23 mouse cellular contexts compared by ENCODE assay signal in genomic region chr10:95411139-95411538, GRCm38 (mm10). TPM values are rescaled to one million over a fixed set of nuclear protein-coding genes. Genes with fewer than 3 reads are reported as not detected.
A peak's percentile ranks its signal among the peaks of the same experiment; 100 is the strongest.
DNase-seq lines count a peak whose midpoint lies in the region; ATAC-seq and TF ChIP-seq lines count a peak whose summit lies in the region.
"Had no signal": no experiment of that assay in that cellular context is flagged by ENCODE, and none has a peak within 500 bp of the region (broad histone marks: within the 10 kb centered on the region; RNA-seq: fewer than 3 reads in every experiment).

No protein-coding gene starts in this region.

- H3K4me2 ChIP-seq in neural tube, embryonic 13.5 days, result peak overlapping the region; percentile 7; the same call in 1 of the 2 replicates
- peak overlapping the region; percentile 61 for H3K4me2 ChIP-seq in intestine, postnatal 0 days (replicated peaks; ENCODE audit: low read depth)
- H3K4me2 ChIP-seq: embryonic facial prominence, embryonic 15.5 days; heart, embryonic 13.5 days had no signal

- H3K4me1 ChIP-seq in neural tube, embryonic 13.5 days (replicated peaks), result peaks cover 50% of the 10 kb centered on the region
- H3K4me1 ChIP-seq in intestine, postnatal 0 days (replicated peaks; ENCODE audit: control insufficient read depth, insufficient read depth, low read length), result 0 out of 2 replicates have a peak, but pooled peaks cover 7% of the 10 kb centered on the region

- H3K9me3 ChIP-seq in neural tube, embryonic 13.5 days, result no peaks in the 10 kb centered on the region
- H3K9me3 ChIP-seq in intestine, postnatal 0 days (ENCODE audit: control insufficient read depth), result no peaks in the 10 kb centered on the region
- H3K9me3 ChIP-seq: embryonic facial prominence, embryonic 15.5 days; forebrain, embryonic 10.5 days; heart, embryonic 13.5 days had no signal

- no peak for TF ChIP-seq CTCF in intestine, postnatal 0 days (IDR thresholded peaks at IDR 0.05; ENCODE audit: low read depth)

- 71% methylated on average over 9 of the region's 9 CpGs for WGBS in neural tube, embryonic 13.5 days
- 43% methylated on average over 9 of the region's 9 CpGs for WGBS in intestine, postnatal 0 days

- peaks cover 19% of the 10 kb centered on the region for H3K36me3 ChIP-seq in neural tube, embryonic 13.5 days
- peaks cover 18% of the 10 kb centered on the region; the same call in 1 of the 2 replicates for H3K36me3 ChIP-seq in intestine, postnatal 0 days (ENCODE audit: control insufficient read depth, insufficient read depth)
- H3K36me3 ChIP-seq: embryonic facial prominence, embryonic 15.5 days had no signal

- no peak for ATAC-seq in neural tube, embryonic 13.5 days (ENCODE audit: low read depth)
- ATAC-seq in intestine, postnatal 0 days, result peak; percentile 79
- ATAC-seq in CD4-positive, CD25-positive, alpha-beta regulatory T cell, adult 4 months, result no peak
- ATAC-seq: forebrain, embryonic 14.5 days; hindbrain, embryonic 16.5 days had no signal

- H3K27me3 ChIP-seq in neural tube, embryonic 13.5 days, result peaks cover 3% of the 10 kb centered on the region; the same call in 1 of the 2 replicates
- H3K27me3 ChIP-seq in intestine, postnatal 0 days (replicated peaks; ENCODE audit: control insufficient read depth, insufficient read depth, low read length), result no peaks in the 10 kb centered on the region
- H3K27me3 ChIP-seq: CH12.LX; embryonic facial prominence, embryonic 15.5 days; heart, embryonic 13.5 days had no signal

- H3K9ac ChIP-seq in neural tube, embryonic 13.5 days, result no peak overlapping the region
- H3K9ac ChIP-seq in intestine, postnatal 0 days (ENCODE audit: low read depth, low read length), result no peak overlapping the region; the same call in 1 of the 2 replicates
- H3K9ac ChIP-seq: embryonic facial prominence, embryonic 15.5 days had no signal

- peak; percentile 37 for DNase-seq in kidney, adult 11 months
- no peak for DNase-seq in kidney, postnatal 10 days
- no peak for DNase-seq in neural tube, embryonic 10.5 days (ENCODE audit: extremely low spot score, low spot score)
- DNase-seq in gastrocnemius, postnatal 14 days, result no peak
- DNase-seq in adrenal gland, adult 2 months, result no peak
- DNase-seq: adrenal gland, postnatal 10 days; cerebellum, adult 11 months; cerebellum, adult 8-10 months; cerebellum, postnatal 14 days; embryo, embryonic 11 days; gastrocnemius, postnatal 10 days; heart, postnatal 36 days had no signal

- no peak overlapping the region for H3K4me3 ChIP-seq in neural tube, embryonic 13.5 days
- no peak overlapping the region for H3K4me3 ChIP-seq in intestine, postnatal 0 days (ENCODE audit: low read depth, low read length)
- H3K4me3 ChIP-seq: embryonic facial prominence, embryonic 15.5 days; erythroblast, embryonic 14.5 days; forebrain, embryonic 10.5 days; heart, embryonic 13.5 days had no signal

- no peak overlapping the region for H3K27ac ChIP-seq in neural tube, embryonic 13.5 days (replicated peaks)
- H3K27ac ChIP-seq in intestine, postnatal 0 days (ENCODE audit: low read depth, low read length), result peak overlapping the region; percentile 76
- H3K27ac ChIP-seq: embryonic facial prominence, embryonic 15.5 days; forebrain, embryonic 10.5 days; heart, embryonic 13.5 days had no signal

- intact Hi-C loops in gastrocnemius, postnatal 14 days (cut with DNase I; ENCODE audit: low total_unique reads), result no loop called here

RNA-seq across cellular contexts. Expression of gene Socs2, which starts 5.8 kb away (rescaled TPM):
- polyA plus RNA-seq in neural tube, embryonic 13.5 days (2015; fragmentation: Nextera tagmentation; extraction: Ambion mirVana), result 139 and 155 TPM in 2 replicates
- polyA plus RNA-seq in intestine, postnatal 0 days (2015; fragmentation: Nextera tagmentation; extraction: Ambion mirVana), result 158 and 160 TPM in 2 replicates
- 1 to 10 TPM; 8.2 to 9.4 TPM for total RNA-seq in gastrocnemius, postnatal 14 days (2021)
- polyA plus RNA-seq in CD4-positive, CD25-positive, alpha-beta regulatory T cell, adult 4 months (2017; shearing (Covaris generic)), result 10 to 100 TPM; 37.5 to 40.4 TPM
- total RNA-seq in adrenal gland, adult 2 months (2021), result 10 to 100 TPM; 10.7 to 22.7 TPM
- 41.4 and 52.0 TPM in 2 replicates for polyA plus RNA-seq in adrenal gland, adult 2 months (2012; rRNA removed)
- total RNA-seq: common myeloid progenitor, adult 5-6 weeks had no signal
